Mouse (Mus musculus) cerebellum, postnatal 14 days (tissue): ENCODE results near the gene Npr1.

Experiments used
- DNase-seq, 2 experiments: peaks; one replicate each; pipeline ENCODE4 v3.0.0; 2021; ENCODE audit warnings: mixed read lengths in 2 of 2

Gene Npr1

DNA sequence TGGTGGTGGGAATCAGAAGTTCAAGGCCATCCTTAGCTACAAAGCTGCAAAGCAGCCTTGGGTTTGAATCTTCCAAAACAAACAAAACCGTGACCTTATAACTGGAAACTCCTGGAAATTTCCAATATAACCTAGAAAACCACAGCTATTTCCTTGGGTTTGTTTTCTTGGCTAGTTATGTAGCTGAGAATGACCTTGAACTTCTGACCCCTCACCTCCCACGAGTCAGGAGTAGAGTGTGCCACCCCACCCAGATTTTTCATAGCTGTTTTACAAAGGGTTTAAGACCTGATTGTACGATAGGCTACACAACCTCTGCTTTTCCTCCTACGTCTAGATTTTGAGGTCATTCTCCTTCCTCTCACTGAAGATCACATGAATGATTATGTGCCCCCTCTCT is 28.5 kb downstream of the Npr1 start:
- no peak for DNase-seq

GRCm38 (mm10) chr3:90434073-90434730 is 31.5 kb downstream of the Npr1 start:
- peak; percentile 32 to 36 for DNase-seq

- peak; percentile 100 for DNase-seq
Measured at GRCm38 (mm10) chr3:90433381-90434020, 32.2 kb downstream of the Npr1 start, which contains the start of gene Ints3. TSS of gene Ints3 (minus strand) at chr3:90433622.

- DNase-seq, result peak in 1 of 2 experiments; percentile 61
Measured at GRCm38 (mm10) chr3:90432811-90433219, 32.9 kb downstream of the Npr1 start.

- no peak for DNase-seq
Measured at GRCm38 (mm10) chr3:90432348-90432747, 33.3 kb downstream of the Npr1 start.

DNA sequence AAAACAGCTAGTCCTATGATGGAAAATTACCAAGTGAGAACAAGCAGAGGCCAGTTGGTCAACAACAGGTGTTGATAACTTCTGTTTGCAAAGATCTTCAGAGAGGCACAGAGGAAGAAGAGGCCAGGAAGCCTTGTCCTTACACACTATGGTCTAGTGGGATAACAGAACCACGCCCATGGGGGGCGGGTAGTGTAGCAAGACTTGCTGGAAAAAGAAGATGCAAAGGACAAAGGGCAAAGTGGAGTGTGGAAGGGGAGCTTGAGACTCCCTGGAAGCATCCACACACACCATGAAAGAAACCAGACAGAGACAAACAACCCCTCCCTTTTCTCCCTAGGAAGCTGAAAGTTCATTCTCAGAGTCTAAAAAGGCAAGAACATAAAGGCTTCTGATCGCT is 36.1 kb downstream of the Npr1 start:
- DNase-seq, result no peak

GRCm38 (mm10) chr3:90428186-90428585 is 37.5 kb downstream of the Npr1 start:
- DNase-seq, result no peak

DNA sequence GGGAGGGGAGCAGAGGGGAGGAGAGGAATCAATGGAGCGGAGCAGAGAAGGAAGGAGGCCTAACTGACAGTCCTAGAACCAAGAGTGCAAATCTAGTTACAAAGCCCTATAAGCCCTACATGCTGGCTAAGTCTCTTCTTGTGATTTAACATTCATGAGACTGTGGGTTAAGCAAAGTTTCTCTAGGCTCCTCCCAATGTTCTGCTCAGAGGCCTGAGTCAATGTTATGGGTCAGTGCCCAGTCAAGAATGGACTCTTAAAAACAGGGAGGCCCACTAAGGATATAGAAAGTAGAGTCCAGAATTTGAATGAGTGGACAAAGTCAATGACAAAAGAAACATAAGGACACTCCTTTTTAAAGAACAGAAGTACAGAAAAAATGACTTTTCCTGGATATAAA is 38.1 kb downstream of the Npr1 start:
- no peak for DNase-seq

DNA sequence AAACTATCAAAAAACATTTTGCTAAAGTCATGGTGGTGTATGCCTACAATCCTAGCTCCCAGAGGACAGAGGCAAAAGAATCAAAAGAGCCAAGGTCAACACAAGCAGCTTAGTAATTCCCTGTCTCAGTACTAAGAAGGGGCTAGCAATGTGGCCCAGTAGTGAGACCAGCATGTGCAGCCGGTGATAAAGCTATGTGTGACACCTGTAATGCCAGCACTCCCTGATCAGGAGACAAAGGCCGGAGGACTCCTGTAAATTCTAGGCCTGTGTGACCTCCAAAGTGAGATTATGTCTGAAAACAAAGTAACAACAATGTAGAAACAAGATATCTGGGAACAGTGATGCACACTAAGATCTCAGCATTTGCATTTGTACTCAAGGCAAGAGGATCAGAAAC is 40.2 kb downstream of the Npr1 start:
- no peak for DNase-seq

DNA sequence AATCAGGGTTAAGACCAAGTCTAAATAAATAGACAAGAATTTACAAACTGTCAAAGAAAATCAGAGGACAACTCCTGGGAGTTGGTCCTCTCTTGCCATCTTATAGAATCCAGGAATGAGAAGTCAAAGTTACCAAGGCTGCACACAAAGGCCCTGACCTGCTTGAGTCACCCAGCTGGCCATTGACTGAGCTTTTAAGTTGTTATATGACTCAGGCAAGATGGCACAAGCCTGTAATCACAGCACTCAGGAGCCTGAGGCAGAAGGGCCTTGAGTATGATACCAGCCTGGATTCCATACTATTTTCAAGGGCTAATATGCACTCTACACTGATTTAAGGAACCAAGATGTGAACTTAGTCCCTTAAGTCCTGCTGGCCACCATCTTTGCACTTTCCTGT is 42.1 kb downstream of the Npr1 start:
- DNase-seq, result no peak

GRCm38 (mm10) chr3:90420696-90421095 is 45.0 kb downstream of the Npr1 start:
- no peak for DNase-seq

DNA sequence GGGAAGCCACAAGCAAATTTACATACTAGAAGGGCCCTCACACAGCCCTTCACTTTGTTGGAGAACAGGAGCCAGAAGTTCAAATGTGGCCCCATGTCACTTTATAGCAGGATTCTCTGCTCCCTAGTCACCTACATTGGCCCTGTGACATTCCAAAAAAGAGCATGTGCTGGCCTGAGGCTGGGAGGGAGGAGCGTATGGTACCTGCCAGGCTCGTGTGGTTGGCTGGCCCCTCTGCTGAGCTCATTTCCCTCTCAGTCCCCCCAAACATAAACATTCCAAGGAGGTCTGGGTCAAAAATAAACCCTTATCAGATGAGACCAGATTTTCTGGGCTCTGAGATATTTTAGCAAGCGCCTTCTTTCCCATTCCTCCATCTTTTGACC is 52.7 kb downstream of the Npr1 start:
- DNase-seq, result no peak

GRCm38 (mm10) chr3:90412312-90413010 is 53.2 kb downstream of the Npr1 start:
- DNase-seq, result peak; percentile 84 to 85

DNA sequence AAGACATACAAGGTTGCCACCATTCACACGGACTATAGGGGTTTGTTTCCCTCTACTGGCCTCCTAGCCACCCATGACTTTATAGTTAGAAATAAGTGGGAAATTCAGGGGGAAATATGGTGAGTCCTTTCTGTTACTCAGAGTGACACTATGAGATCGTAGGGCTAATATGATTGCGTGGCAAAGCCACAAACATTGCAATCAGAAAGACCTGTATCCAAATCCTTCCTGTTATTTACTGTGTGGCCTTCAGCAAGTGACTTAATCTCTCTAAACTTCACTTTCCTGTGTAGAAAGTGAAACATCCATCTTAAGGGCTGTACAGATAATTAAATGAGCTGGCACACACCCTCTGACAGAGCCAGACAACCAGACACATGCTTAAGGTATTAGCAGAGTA is 56.9 kb downstream of the Npr1 start:
- no peak for DNase-seq

GRCm38 (mm10) chr3:90406414-90406813 is 59.3 kb downstream of the Npr1 start:
- no peak for DNase-seq

GRCm38 (mm10) chr3:90404609-90405008 is 61.1 kb downstream of the Npr1 start:
- no peak for DNase-seq

GRCm38 (mm10) chr3:90404121-90404520 is 61.5 kb downstream of the Npr1 start:
- DNase-seq, result no peak

DNA sequence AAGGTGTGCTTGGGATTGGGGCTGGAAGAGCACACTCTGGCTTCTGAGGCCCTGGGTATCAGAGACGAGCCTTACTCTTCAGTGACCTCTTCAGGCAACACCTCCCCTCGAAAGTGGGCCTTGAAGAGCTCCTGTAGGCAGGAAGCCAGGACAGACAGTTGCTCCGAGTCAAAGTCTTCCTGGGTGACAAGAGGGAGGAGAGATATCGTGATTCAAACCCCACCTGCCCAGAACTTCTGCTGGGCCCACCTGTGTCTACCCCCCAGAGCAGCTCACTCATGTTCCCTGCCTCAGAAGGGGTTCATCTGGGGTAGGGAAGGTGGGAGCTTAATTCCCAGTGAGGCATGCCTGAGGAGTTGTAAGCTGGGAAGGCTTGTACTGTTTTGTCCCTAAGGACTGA is 64.7 kb downstream of the Npr1 start:
- DNase-seq, result no peak
